Mouse (Mus musculus) effector memory CD4-positive, alpha-beta T cell, adult 7 months (primary cell): ENCODE results near the gene Efcab7. TPM values are rescaled to one million over a fixed set of nuclear protein-coding genes. Genes with fewer than 3 reads are reported as not detected.

Source experiments
- polyA plus RNA-seq: library from polyadenylated mRNA; unstranded; fragments of 100-300 nt; shearing (Covaris generic); gene quantifications from one replicate; pipeline ENCODE4 v1.2.1, GENCODE M21; 2017

Efcab7 gene
- 2.2 TPM for polyA plus RNA-seq

GRCm38 (mm10) chr4:99829094-99830073 is at the start of gene Efcab7:
Efcab7 (plus strand) TSS chr4:99829198.

GRCm38 (mm10) chr4:99929149-99929612 is 100.2 kb downstream of the Efcab7 start, which contains the start of gene Pgm1:
Pgm1 (plus strand) TSS chr4:99929414.

GRCm38 (mm10) chr4:99929613-99930517 is 100.9 kb downstream of the Efcab7 start, which contains the start of gene Itgb3bp:
Itgb3bp (minus strand) TSS chr4:99929813.

Other genes with a start within 250 kb of the Efcab7 start
- not detected for gene Foxd3, start 172.9 kb upstream of the Efcab7 start, polyA plus RNA-seq
- gene Alg6, start 113.5 kb upstream of the Efcab7 start, polyA plus RNA-seq = 6.5 TPM
- gene Pgm1, start 100.2 kb downstream of the Efcab7 start, polyA plus RNA-seq = 37.5 TPM
- gene Itgb3bp, start 100.6 kb downstream of the Efcab7 start, polyA plus RNA-seq = 16.9 TPM